Mouse (Mus musculus) erythroid progenitor cell, adult 5-6 weeks (primary cell): ENCODE results near the gene Sec23b. TPM values are rescaled to one million over a fixed set of nuclear protein-coding genes. Genes with fewer than 3 reads are reported as not detected.

Experiments
- ATAC-seq: replicated peaks from 2 replicates; pipeline ENCODE4 v1.8.0; 2016; ENCODE audit warnings: moderate number of reproducible peaks, mild to moderate bottlenecking, moderate TSS enrichment, inconsistent platforms; ENCODE audit not compliant: poor library complexity, low FRiP score, severe bottlenecking
- total RNA-seq, 2 experiments: library from RNA; stranded (forward) in 1 of 2; stranded (reverse) in 1 of 2; fragments of 150-400 nt in 1 of 2; fragments of 186-747, 209-891 nt in 1 of 2; gene quantifications; 2 replicates each; pipeline versions ENCODE4 v1.2.3 to v1.2.4; 2015 to 2017; ENCODE audit warnings: low replicate concordance in 2 of 2

The Sec23b gene
- total RNA-seq, 2 experiments from 2014 or later = 28.9 to 41.5 TPM

GRCm38 (mm10) chr2:144599831-144600687, 44.0 kb downstream of the Sec23b start, which contains the start of gene Dtd1:
Dtd1 (plus strand) TSS chr2:144599897.
- ATAC-seq = peak; percentile 99

GRCm38 (mm10) chr2:144601576-144601975, 45.5 kb downstream of the Sec23b start:
- no peak for ATAC-seq

- no peak for ATAC-seq
These were observed 57.9 kb downstream of the Sec23b start for GRCm38 (mm10) chr2:144613956-144614355.

- ATAC-seq = no peak
These were observed 61.2 kb downstream of the Sec23b start for GRCm38 (mm10) chr2:144617074-144617874.

GRCm38 (mm10) chr2:144621491-144621890, 65.5 kb downstream of the Sec23b start:
- no peak for ATAC-seq

GRCm38 (mm10) chr2:144633551-144633950, 77.5 kb downstream of the Sec23b start:
- no peak for ATAC-seq

- no peak for ATAC-seq
These were observed 78.2 kb downstream of the Sec23b start for GRCm38 (mm10) chr2:144634231-144634630.

- ATAC-seq = no peak
These were observed 78.7 kb downstream of the Sec23b start for GRCm38 (mm10) chr2:144634729-144635128.

- peak; percentile 80 for ATAC-seq
These were observed 79.8 kb downstream of the Sec23b start for GRCm38 (mm10) chr2:144635644-144636320.

- ATAC-seq = no peak
These were observed 81.2 kb downstream of the Sec23b start for GRCm38 (mm10) chr2:144637204-144637603.

- no peak for ATAC-seq
These were observed 81.8 kb downstream of the Sec23b start for GRCm38 (mm10) chr2:144637671-144638395.

- no peak for ATAC-seq
These were observed 82.7 kb downstream of the Sec23b start for GRCm38 (mm10) chr2:144638719-144639118.

- no peak for ATAC-seq
These were observed 84.1 kb downstream of the Sec23b start for GRCm38 (mm10) chr2:144640101-144640500.

Other genes starting within 250 kb of the Sec23b start
- not detected in 2 replicates for gene Ovol2, start 224.1 kb upstream of the Sec23b start, total RNA-seq (2015; ENCODE audit: low replicate concordance)
- not detected in 2 replicates for gene Ovol2, start 224.1 kb upstream of the Sec23b start, total RNA-seq (2017; ENCODE audit: low replicate concordance)
- gene Kat14, start 187.2 kb upstream of the Sec23b start, total RNA-seq (2015; ENCODE audit: low replicate concordance) = 10.5 and 16.6 TPM in 2 replicates
- 11.7 and 23.0 TPM in 2 replicates for gene Kat14, start 187.2 kb upstream of the Sec23b start, total RNA-seq (2017; ENCODE audit: low replicate concordance)
- not detected in 2 replicates for gene Pet117, start 187.2 kb upstream of the Sec23b start, total RNA-seq (2015; ENCODE audit: low replicate concordance)
- gene Pet117, start 187.2 kb upstream of the Sec23b start, total RNA-seq (2017; ENCODE audit: low replicate concordance) = 12.1 TPM in 1 of 2 replicates, not detected in the other
- not detected in 2 replicates for gene Dzank1, start 28.8 kb upstream of the Sec23b start, total RNA-seq (2015; ENCODE audit: low replicate concordance)
- gene Dzank1, start 28.8 kb upstream of the Sec23b start, total RNA-seq (2017; ENCODE audit: low replicate concordance) = not detected in 2 replicates
- gene Polr3f, start 28.5 kb upstream of the Sec23b start, total RNA-seq (2015; ENCODE audit: low replicate concordance) = 5.4 and 9.2 TPM in 2 replicates
- 3.5 and 15.9 TPM in 2 replicates for gene Polr3f, start 28.5 kb upstream of the Sec23b start, total RNA-seq (2017; ENCODE audit: low replicate concordance)
- gene Rbbp9, start 5.4 kb upstream of the Sec23b start, total RNA-seq (2015; ENCODE audit: low replicate concordance) = 1.7 and 5.0 TPM in 2 replicates
- 0.38 and 2.1 TPM in 2 replicates for gene Rbbp9, start 5.4 kb upstream of the Sec23b start, total RNA-seq (2017; ENCODE audit: low replicate concordance)
- 7.2 TPM in 1 of 2 replicates, not detected in the other for gene Smim26, start 37.8 kb downstream of the Sec23b start, total RNA-seq (2015; ENCODE audit: low replicate concordance)
- not detected in 2 replicates for gene Smim26, start 37.8 kb downstream of the Sec23b start, total RNA-seq (2017; ENCODE audit: low replicate concordance)
- gene Dtd1, start 43.7 kb downstream of the Sec23b start, total RNA-seq (2015; ENCODE audit: low replicate concordance) = 4.2 and 5.4 TPM in 2 replicates
- gene Dtd1, start 43.7 kb downstream of the Sec23b start, total RNA-seq (2017; ENCODE audit: low replicate concordance) = 3.6 and 14.5 TPM in 2 replicates